Mouse (Mus musculus): ENCODE measurements around the gene Nek3.
"Not testable (repeated sequence)": the region's sequence is repeated elsewhere in the genome, so short reads cannot be mapped to it uniquely, and the experiment has no call there.

Gene Nek3

GRCm38 (mm10) chr8:22143764-22144491 lies 22.3 kb downstream of the Nek3 start:
- no peak for DNase-seq (ENCODE audit: low read depth, low spot score)

GRCm38 (mm10) chr8:22142592-22142991 lies 23.6 kb downstream of the Nek3 start:
- DNase-seq (ENCODE audit: low read depth, low spot score), result no peak

DNA sequence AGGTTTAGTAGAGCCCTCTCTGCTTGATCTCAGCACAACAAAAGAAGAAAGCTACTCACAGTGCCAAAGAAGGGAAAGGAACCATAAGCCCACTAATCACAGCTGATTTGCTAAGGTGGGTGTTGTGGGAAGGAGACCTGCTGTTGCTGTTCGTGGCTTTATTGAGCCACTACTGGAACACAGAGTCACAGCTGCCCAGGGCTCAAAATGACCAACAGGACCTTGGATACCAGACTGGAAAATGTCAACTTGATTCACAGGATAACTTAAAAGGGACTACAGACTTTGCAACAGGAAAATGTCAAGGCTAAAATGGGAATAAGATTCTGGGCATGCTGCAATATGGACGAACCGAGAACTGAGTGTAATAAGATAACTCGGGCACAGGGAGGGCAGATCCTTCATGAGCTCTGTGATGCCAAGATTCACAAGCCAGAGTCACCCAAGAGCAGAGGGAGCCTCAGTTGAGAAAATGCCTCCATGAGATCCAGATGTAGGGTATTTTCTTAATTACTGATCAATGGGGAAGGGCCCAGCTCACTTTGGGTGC lies 24.3 kb downstream of the Nek3 start:
- no peak for DNase-seq (ENCODE audit: low read depth, low spot score)

GRCm38 (mm10) chr8:22136462-22136861 lies 29.8 kb downstream of the Nek3 start:
- DNase-seq (ENCODE audit: low read depth, low spot score), result not testable (repeated sequence)

- DNase-seq (ENCODE audit: low read depth, low spot score), result no peak
These were observed 31.5 kb downstream of the Nek3 start for GRCm38 (mm10) chr8:22134750-22135135.

GRCm38 (mm10) chr8:22134078-22134749 lies 32.0 kb downstream of the Nek3 start:
- no peak for DNase-seq (ENCODE audit: low read depth, low spot score)

- DNase-seq (ENCODE audit: low read depth, low spot score), result no peak
These were observed 34.2 kb downstream of the Nek3 start for GRCm38 (mm10) chr8:22132062-22132461.

DNA sequence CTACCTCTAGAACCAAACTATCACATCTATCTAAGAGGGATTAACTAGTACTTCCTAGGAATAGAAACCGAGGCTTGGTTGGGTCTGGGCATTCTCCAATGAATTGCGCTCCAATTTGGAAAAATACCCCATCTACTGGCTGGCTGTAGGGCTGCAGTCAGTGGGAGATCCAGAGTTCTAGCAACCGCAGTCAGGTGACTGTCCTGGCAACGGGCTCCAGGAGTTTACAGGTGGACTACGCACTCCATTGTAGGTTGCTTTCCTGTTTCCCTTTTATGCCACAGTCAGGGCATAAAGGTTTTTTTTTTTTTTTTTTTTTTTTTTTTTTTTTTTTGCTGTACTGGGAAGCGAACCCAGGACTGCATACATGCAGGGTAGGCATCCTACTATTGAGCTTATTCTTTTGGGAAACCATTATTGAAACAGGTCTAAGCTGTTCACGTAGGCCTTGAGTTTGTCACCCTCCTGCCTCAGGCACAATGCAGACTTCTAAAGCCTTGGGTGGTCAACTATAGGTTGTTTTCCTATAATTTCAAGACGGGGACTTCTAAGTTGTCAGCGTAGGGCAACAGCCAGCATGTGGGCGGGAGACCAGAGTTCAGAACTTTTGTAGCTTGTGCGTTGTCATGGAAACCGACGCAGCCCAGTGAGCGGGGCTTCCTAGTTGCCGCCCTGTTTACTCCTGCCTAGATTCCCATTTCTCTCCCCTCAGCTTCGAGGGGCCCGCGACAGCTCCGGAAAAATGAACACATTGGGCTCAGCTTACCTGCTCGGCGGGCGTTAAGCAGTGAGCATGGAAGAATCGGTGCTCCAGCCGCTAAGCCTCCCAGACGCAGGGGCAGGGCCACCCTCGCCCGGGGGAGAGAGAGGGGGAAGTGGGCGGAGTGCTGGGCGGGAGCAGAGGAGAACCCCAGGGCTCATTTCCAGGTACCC lies 41.7 kb downstream of the Nek3 start, which contains the start of gene Nek5:
Gene Nek5 (minus strand): TSS at position 834 of the 933 bp plus-strand sequence.
- DNase-seq (ENCODE audit: low read depth, low spot score), result peak; percentile 53

DNA sequence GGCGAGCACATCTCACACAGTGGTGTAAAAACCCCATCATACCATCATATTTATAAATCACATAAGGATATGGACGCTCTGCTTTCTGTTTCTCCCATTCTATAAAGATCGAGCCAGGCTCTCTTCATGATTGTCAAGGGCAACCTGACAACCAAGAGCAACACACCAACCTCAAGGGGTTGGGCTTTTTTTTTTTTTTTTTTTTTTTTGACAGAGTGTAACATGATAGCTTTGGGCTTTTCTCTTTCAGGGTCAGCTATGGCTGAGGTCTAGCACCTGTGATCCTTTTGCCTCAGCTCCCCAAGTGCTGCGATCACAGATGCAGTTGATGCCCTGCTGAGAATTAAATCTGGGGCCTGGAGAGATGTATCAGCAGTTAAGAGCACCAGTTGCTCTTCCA lies 59.2 kb downstream of the Nek3 start:
- no peak for DNase-seq (ENCODE audit: low read depth, low spot score)

DNA sequence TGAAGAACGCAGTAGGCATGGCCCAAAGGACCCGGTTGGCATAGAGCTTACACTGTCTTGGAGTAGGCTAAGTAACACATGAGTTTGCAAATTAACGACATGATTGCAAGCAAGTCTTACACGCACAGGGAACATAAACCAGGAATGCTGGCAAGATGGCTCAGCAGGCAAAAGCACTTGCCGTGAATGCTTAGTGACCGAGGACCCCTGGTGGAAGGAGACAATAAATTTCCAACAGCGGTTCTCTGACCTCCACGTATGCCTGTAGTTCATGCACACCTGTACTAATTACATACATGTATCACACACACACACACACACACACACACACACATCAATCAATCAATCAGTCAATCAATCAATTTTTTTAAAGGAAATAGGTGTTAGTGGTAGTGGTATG lies 74.7 kb downstream of the Nek3 start:
- peak; percentile 30 for DNase-seq (ENCODE audit: low read depth, low spot score)

DNA sequence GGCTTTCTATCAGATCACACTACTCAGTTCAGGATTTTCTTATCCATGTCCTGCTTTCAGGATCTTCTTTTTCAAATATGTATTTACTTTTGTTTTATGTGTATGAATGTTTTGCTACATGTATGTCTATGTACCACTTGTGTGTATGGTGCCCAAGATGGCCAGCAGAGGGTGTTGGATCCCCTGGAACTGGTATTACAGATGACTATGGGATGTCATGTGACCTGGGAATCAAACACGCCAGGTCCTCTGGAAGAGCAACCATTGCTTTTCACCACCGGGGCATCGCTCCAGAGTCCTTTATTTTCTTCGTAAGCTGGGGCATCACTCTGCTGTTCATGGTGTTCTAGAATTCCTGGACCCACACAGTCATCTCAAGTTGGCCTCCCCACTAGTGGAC lies 77.0 kb downstream of the Nek3 start:
- DNase-seq (ENCODE audit: low read depth, low spot score), result no peak

DNA sequence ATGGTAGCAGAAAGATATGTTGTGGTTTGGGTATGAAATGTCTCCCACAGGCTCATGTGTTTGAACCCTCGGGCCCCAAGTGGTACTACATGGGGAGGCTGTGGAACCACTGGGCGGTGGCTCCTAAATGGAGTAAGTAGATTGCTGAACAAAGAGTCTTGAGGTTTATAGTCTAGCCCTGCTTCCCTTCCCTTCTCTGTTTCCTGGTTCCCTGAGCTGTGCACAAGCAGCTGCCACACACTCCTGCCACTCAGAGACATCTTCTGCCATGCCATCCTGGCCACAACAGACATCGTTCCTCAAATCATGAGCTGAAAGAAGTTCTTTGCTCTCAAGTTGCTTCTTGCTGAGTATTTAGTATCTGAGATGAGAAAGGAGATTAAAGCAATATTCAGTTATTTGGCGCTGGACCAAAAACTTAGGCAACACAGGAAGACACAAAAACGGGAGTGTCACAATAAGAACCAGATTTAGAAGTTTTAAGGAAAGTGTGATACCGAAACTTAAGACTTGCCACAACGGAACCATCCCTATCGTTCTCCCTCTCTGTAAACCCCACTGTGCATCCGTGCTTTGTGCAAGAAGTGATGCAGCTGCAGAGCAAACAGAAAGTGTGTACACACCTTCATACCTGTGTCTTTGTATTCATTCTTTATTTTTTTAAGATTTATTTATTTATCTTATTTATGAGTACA lies 86.8 kb downstream of the Nek3 start:
- no peak for DNase-seq (ENCODE audit: low read depth, low spot score)

Data from A20 (cell line).